Mouse (Mus musculus) olfactory bulb, adult 2 months (tissue): ENCODE data around the gene Pbx3.

ENCODE experiments used
- CTCF ChIP-seq: fragments of 200-500 bp; IDR thresholded peaks from 2 replicates; pipeline ENCODE4 v1.5.1; 2012; ENCODE audit warnings: low read depth, mild to moderate bottlenecking, low read length, moderate library complexity; ENCODE audit not compliant: insufficient read depth
- POLR2A ChIP-seq: fragments of 200-500 bp; IDR thresholded peaks from 2 replicates; pipeline ENCODE4 v1.6.1; 2012; ENCODE audit warnings: mild to moderate bottlenecking, low read depth, low read length, moderate library complexity; ENCODE audit not compliant: insufficient read depth

GRCm38 (mm10) chr2:34407596-34407995 lies 34.7 kb upstream of the Pbx3 start:
- TF ChIP-seq POLR2A (no peak), CTCF (no peak)
